Mouse (Mus musculus) small intestine, adult 10 weeks (tissue): ENCODE measurements around the gene Olfr1246. TPM values are rescaled to one million over a fixed set of nuclear protein-coding genes. Genes with fewer than 3 reads are reported as not detected.

Source experiments
- polyA plus RNA-seq: library from polyadenylated mRNA; stranded (reverse); fragments of 350-450 nt; fragmentation: Illumina TruSeq; extraction: RNeasy Lipid Tissue Mini Kit (QIAGEN cat#74804); gene quantifications from one replicate; pipeline ENCODE4 v1.2.3, GENCODE M21; 2014; ENCODE audit warnings: low replicate concordance

Olfr1246 gene
- polyA plus RNA-seq: not detected

GRCm38 (mm10) chr2:89593057-89593456, at the start of gene Olfr1246:
Gene Olfr1246, minus strand, starts transcription at chr2:89593157.

DNA sequence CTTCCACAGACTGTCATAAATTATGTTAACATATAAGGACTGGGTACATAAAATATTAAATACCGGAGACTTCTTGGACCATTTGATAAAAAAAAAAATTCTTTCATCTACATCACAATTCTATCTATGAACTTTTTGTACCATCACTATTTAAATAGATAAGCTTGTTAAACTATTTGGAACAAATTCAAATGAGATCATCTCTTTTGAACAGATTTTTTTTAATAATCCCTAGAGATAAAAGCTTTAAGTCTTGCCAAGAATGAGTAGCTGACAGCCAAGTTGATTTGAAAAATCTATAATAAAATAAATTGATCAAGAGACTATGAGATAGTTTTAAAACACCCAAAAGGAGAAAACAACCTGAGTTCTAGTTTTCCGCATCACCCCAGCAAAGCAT, 41.9 kb upstream of the Olfr1246 start, which contains the start of gene Olfr1249:
Olfr1249 (minus strand) TSS at position 101 of the 400 bp plus-strand sequence.

DNA sequence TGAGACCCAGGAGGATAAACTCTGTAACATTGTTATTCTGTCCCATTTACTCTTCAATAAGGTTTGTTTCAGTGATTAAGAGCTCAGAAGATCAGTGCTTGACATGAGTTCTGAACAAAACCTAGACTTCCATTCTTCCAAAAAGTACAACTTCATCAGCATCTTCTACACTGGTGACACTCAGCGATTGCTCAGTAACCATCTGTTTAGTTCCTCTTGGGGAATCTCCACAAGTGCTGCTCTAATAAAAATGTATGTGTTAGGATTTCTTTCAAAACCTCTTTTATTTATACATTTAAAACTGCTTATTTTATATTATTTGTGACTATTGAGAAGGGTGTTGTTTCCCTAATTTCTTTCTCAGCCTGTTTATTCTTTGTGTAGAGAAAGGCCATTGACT, 25.2 kb upstream of the Olfr1246 start, which contains the start of gene Olfr1248:
Olfr1248 (minus strand) TSS at position 101 of the 400 bp plus-strand sequence.

DNA sequence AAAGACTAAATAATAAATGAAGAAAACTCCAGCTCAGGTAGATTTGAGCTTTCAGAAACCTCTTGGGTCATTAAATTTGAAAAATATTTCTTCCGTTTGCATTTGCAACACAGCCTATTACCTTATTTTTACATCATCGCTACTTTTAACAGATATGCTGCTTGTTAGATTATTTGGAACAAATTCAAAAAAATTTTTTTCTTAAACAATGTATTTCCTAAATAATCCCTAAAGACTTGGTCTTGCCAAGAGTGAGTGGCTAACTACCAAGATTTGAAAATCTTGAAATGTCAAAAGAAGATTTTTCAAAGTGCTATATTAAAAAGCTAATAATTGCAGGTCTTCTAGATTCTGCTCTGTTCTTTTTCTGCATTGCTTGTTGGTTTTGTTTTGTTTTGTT, 21.1 kb upstream of the Olfr1246 start, which contains the start of gene Olfr1247:
Olfr1247 (minus strand) TSS at position 101 of the 400 bp plus-strand sequence.

DNA sequence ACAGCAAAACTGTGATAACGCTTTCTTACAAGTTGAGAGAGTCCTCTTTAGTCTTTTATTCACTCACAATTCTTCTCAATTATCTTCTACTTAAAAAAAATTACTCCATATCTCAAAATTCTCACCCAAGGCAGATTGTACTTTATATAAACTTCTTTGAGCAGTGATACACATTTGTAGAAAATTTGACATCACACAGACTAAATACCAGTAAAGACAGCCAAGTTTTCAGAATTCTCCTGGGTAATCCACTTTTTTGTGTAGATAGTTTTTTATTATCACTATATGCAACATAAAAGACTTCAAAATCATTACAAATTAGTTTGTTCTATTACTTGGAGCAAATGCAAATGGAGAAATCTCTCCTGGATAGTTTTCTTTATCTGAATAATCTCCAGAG, 14.6 kb downstream of the Olfr1246 start, which contains the start of gene Olfr1245:
Olfr1245 (minus strand) TSS at position 101 of the 400 bp plus-strand sequence.

Other genes with a start within 250 kb of the Olfr1246 start
- gene Olfr1234, start 228.3 kb downstream of the Olfr1246 start, polyA plus RNA-seq: not detected
- gene Olfr1238, start 183.5 kb downstream of the Olfr1246 start, polyA plus RNA-seq: not detected
- gene Olfr1239, start 172.8 kb downstream of the Olfr1246 start, polyA plus RNA-seq: not detected
- not detected for gene Olfr1240, start 150.2 kb downstream of the Olfr1246 start, polyA plus RNA-seq
- not detected for gene Olfr1241, start 106.0 kb downstream of the Olfr1246 start, polyA plus RNA-seq
- not detected for gene Olfr1242, start 94.8 kb downstream of the Olfr1246 start, polyA plus RNA-seq
- not detected for gene Olfr1243, start 61.7 kb downstream of the Olfr1246 start, polyA plus RNA-seq
- not detected for gene Olfr1245, start 14.7 kb downstream of the Olfr1246 start, polyA plus RNA-seq
- not detected for gene Olfr1247, start 21.0 kb upstream of the Olfr1246 start, polyA plus RNA-seq
- gene Olfr1248, start 25.1 kb upstream of the Olfr1246 start, polyA plus RNA-seq: not detected
- not detected for gene Olfr1249, start 41.8 kb upstream of the Olfr1246 start, polyA plus RNA-seq
- gene Olfr1250, start 68.3 kb upstream of the Olfr1246 start, polyA plus RNA-seq: not detected
- not detected for gene Olfr1251, start 78.8 kb upstream of the Olfr1246 start, polyA plus RNA-seq
- not detected for gene Olfr1252, start 131.9 kb upstream of the Olfr1246 start, polyA plus RNA-seq
- gene Olfr1253, start 163.9 kb upstream of the Olfr1246 start, polyA plus RNA-seq: not detected
- gene Olfr1254, start 200.5 kb upstream of the Olfr1246 start, polyA plus RNA-seq: not detected
- not detected for gene Olfr1255, start 218.9 kb upstream of the Olfr1246 start, polyA plus RNA-seq
- not detected for gene Olfr1256, start 248.4 kb upstream of the Olfr1246 start, polyA plus RNA-seq